Mouse (Mus musculus) lung, postnatal 0 days (tissue): ENCODE measurements around the gene Tpgs1.

Experiments
- CTCF ChIP-seq: IDR thresholded peaks from 2 replicates; pipeline ENCODE4 v1.5.1; 2016; ENCODE audit warnings: antibody characterized with exemption, mild to moderate bottlenecking
- EP300 ChIP-seq: IDR thresholded peaks from 2 replicates; pipeline ENCODE4 v1.6.1; 2016; ENCODE audit warnings: antibody characterized with exemption, mild to moderate bottlenecking, control low read depth

DNA sequence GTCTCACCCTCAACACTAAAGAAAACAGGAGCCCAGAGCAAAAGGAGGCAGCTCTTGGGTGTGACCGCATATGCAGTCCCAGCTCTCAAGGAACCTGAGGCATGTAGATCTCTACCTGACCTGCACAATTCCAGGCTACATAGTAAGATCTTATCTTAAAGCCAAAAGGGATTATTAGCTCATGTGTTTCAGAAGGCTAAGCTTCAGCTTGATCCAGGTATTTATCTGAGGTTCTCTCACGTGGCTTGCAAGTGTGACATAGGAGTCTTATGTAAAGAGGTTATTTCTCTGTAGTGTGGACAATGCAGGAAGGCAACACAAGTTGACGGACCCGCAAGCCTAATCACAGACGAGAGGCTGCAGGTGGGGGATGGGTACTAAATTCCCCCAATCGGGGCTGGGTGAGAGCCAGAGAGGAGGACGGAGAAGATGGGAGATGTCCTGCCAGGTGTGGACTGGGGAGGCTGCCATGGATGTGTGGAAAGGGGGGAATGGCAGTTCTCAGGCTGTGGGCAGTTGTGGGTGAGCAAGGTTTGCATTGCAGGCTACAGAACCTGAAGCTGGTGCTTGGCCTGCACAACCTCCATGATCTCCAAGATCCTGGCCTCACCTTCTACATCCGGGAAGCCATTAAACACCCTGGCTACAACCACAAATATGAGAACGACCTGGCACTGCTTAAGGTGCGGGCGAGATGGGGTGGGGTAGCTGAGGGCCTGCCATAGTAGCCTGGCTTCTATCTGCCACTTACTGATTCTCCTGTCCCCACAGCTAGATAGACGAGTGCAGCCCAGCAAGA lies 24.6 kb downstream of the Tpgs1 start:
- no peak for TF ChIP-seq EP300
- TF ChIP-seq CTCF: no peak
